Mouse (Mus musculus): ENCODE data around the gene Gm6356. TPM values are rescaled to one million over a fixed set of nuclear protein-coding genes. Genes with fewer than 3 reads are reported as not detected.

The Gm6356 gene
- not detected in 2 replicates for polyA plus RNA-seq (2015; fragmentation: Nextera tagmentation; extraction: Ambion mirVana)

DNA sequence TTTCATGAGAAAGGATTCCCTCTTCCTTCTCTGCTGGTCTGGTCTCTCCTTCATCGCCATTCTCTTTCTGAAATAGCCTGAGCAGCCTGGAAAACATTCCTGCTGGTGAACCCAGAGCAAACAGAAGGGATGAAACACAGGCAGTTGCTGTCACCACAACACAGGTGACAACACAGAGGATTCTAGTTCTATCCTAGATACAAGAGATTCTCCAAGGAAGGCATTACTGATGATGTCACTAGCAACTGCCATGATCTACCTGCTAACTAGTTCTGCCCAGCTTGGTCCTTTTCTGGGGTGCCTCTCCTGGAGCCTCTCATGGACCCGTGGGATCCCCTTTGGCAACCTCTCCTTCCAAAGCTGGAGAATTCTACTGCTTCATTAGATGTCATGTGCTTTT is at the start of gene Gm6356:
Gm6356 (minus strand) TSS at position 101 of the 400 bp plus-strand sequence.

Other genes with a start within 250 kb of the Gm6356 start
- gene Gm3636, start 231.5 kb downstream of the Gm6356 start, polyA plus RNA-seq (2015; fragmentation: Nextera tagmentation; extraction: Ambion mirVana): 5.2 and 5.5 TPM in 2 replicates
- not detected in 2 replicates for gene Gm8362, start 199.4 kb downstream of the Gm6356 start, polyA plus RNA-seq (2015; fragmentation: Nextera tagmentation; extraction: Ambion mirVana)
- 0.09 TPM in 1 of 2 replicates, not detected in the other for gene Gm3642, start 133.5 kb downstream of the Gm6356 start, polyA plus RNA-seq (2015; fragmentation: Nextera tagmentation; extraction: Ambion mirVana)
- gene Gm3667, start 83.9 kb downstream of the Gm6356 start, polyA plus RNA-seq (2015; fragmentation: Nextera tagmentation; extraction: Ambion mirVana): 3.1 and 4.0 TPM in 2 replicates
- 0.19 and 0.24 TPM in 2 replicates for gene Gm10406, start 53.6 kb upstream of the Gm6356 start, polyA plus RNA-seq (2015; fragmentation: Nextera tagmentation; extraction: Ambion mirVana)
- gene Gm3685, start 71.2 kb upstream of the Gm6356 start, polyA plus RNA-seq (2015; fragmentation: Nextera tagmentation; extraction: Ambion mirVana): not detected in 2 replicates
- 1.1 and 1.2 TPM in 2 replicates for gene Gm3696, start 126.8 kb upstream of the Gm6356 start, polyA plus RNA-seq (2015; fragmentation: Nextera tagmentation; extraction: Ambion mirVana)
- not detected in 2 replicates for gene Gm6676, start 151.6 kb upstream of the Gm6356 start, polyA plus RNA-seq (2015; fragmentation: Nextera tagmentation; extraction: Ambion mirVana)
- gene Gm3512, start 200.7 kb upstream of the Gm6356 start, polyA plus RNA-seq (2015; fragmentation: Nextera tagmentation; extraction: Ambion mirVana): 1.5 and 1.6 TPM in 2 replicates
- gene Gm16434, start 220.7 kb upstream of the Gm6356 start, polyA plus RNA-seq (2015; fragmentation: Nextera tagmentation; extraction: Ambion mirVana): not detected in 2 replicates

All from skeletal muscle tissue, postnatal 0 days (tissue).